Mouse (Mus musculus) embryonic fibroblast, embryonic 13.5 days (primary cell): ENCODE measurements at regions not wholly inside any gene's neighbourhood (a gene's known extent, or its start where the extent isn't known, plus 50 kb on each side); places are given as distances from the start of the nearest gene placed in this dataset.

Source experiments
- CTCF ChIP-seq: IDR thresholded peaks from 2 replicates; pipeline ENCODE4 v1.5.1; 2011; ENCODE audit warnings: mild to moderate bottlenecking, control low read depth, low read length, moderate library complexity, borderline replicate concordance; ENCODE audit not compliant: insufficient read depth
- POLR2A ChIP-seq: IDR thresholded peaks from 2 replicates; pipeline ENCODE4 v1.6.1; 2011; ENCODE audit warnings: low read depth, mild to moderate bottlenecking, control low read depth, low read length, moderate library complexity

DNA sequence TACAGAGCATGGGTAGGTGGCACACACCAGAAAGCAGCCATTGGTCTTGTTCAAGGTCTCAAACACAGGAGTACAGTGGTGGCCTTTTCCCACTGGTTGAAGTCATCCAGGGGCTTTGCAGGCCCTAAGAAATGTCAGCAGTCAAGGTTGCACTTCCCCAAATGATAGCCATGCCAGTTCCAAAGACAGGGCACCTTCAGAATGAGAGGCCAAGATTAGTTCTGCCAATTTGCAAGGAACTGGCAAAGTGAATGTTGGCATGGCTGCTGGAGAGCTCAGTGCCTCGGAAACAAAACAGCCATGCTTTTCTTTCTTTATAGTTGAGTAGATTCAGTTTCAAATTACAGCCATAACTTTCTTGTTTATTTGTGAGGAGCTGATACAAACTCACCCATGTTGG lies 57.7 kb upstream of the Thrb start:
- TF ChIP-seq CTCF (no peak), POLR2A (no peak)
